Comparison of ENCODE assay signal across 14 mouse cellular contexts in the genomic region with DNA sequence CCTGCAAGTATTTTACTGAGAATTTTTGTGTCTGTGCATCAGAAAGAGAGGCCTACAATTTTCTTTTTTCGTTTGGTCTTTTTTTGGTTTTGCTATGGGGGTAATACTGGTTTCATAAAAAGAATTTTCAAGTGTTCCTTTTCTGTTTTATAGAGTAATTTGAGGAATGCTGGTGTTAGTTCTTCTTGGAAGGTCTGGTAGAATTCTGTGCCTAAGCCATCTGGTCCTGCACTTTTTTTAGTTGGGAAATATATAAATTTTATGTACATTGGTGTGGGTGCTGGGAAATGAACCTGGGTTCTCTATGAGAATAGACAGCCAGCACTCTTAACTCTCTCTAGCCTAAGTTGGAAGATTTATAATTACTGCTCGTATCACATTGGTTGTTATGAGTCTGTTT. TPM values are rescaled to one million over a fixed set of nuclear protein-coding genes. Genes with fewer than 3 reads are reported as not detected.
"Had no signal": no experiment of that assay in that cellular context is flagged by ENCODE, and none has a peak within 500 bp of the region (broad histone marks: within the 10 kb centered on the region; RNA-seq: fewer than 3 reads in every experiment).

No protein-coding gene starts in this region.

- ATAC-seq: liver, postnatal 0 days; lung, postnatal 0 days; midbrain, embryonic 13.5 days; midbrain, embryonic 15.5 days had no signal

- DNase-seq: liver, postnatal 0 days; lung, adult 2 months; lung, postnatal 14 days; lung, postnatal 36 days; right cerebral cortex, postnatal 14 days; thymus, adult 18-20 months; thymus, postnatal 14 days; thymus, postnatal 36 days had no signal

RNA-seq across cellular contexts. Expression of a gene that starts 27.0 kb away (rescaled TPM):
- total RNA-seq: megakaryocyte progenitor cell, adult 5-6 weeks; monocyte, adult 5-6 weeks; neutrophil, adult 5-6 weeks had no signal

RNA-seq across cellular contexts. Expression of a gene that starts 41.9 kb away (rescaled TPM):
- total RNA-seq: monocyte, adult 5-6 weeks; neutrophil, adult 5-6 weeks had no signal
